Mouse (Mus musculus) telencephalon, adult 2 months (tissue): ENCODE data around the gene Gm45337.
A peak's percentile ranks its signal among the peaks of the same experiment; 100 is the strongest.

Experiments used
- DNase-seq: peaks from one replicate; pipeline ENCODE4 v3.0.0-alpha.2; 2011; ENCODE audit warnings: low read depth, low spot score

Gene Gm45337

DNA sequence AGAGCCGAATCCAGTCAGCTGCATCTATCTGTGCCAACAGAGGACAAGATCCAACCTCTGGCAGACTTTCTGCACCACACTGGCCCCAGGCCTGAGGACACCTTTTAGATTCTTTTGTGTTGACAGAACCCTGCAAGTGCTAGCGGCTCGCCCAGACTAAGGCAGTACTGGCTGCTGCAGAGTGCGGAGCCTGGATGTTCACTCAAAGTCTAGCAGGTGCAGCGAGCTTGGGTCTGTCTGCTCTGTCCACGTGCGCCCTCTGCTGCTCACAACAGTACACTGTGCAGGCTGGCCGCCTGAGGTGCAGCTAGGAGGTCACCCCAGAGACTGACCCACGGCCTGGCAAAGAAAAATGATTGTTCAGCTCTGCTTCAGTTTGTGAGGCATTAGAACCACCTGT, 46.6 kb downstream of the Gm45337 start:
- peak; percentile 64 for DNase-seq

DNA sequence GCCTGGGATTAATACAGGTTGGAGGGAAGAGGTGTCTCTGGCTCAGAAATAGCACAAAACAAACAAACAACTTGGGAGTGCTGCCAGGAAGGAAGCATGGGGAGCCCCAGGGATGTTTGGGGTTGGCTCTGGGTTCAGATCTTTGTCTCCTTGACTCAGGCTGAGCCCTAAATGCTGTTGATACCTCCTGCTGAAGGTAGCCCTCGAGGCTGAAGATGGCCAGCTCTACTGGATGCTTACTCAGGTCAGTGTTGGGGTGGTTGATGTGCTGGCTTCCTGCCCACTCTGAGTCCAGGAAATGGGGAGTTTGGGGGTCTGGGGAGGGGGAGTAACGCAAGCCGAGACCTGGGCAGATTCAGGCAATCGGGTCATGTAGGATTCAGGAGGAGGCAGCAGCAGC, 47.7 kb downstream of the Gm45337 start:
- no peak for DNase-seq

GRCm38 (mm10) chr7:142095183-142095931, 49.0 kb downstream of the Gm45337 start, which contains the start of gene Dusp8:
Gene Dusp8 (minus strand): TSS chr7:142095843.
- DNase-seq = peak; percentile 86

GRCm38 (mm10) chr7:142094301-142095143, 49.9 kb downstream of the Gm45337 start:
- no peak for DNase-seq

DNA sequence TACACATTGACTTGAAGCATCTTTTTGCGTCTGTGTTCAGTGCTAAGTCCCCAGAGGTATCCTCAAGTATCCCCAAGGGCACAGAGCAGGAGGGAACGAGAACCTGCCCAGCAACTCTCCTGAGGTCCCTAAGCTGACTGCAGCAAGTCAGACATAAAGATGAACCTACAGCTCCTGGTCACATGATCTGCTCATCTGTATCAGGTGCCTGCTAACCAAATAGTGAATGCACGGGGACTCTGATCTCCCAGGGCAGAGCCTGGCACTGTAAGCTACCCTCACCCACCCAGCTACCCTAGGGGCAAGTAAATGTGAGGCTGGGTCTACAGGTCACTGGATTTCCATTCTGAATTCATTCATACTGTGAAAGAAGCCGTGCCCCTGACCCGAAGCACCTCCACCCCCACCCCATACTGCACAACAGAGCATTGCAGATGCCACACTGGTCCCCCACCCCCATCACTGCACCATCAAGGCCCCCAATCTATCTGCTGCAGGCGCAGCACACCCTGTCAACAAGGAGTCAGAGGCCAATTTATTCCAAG, 50.6 kb downstream of the Gm45337 start:
- DNase-seq = no peak
